Mouse (Mus musculus) CH12.LX (cell line): ENCODE data around the gene Arrb1. TPM values are rescaled to one million over a fixed set of nuclear protein-coding genes. Genes with fewer than 3 reads are reported as not detected.
A peak's percentile ranks its signal among the peaks of the same experiment; 100 is the strongest.

Source experiments
- DNase-seq: peaks from one replicate; pipeline ENCODE4 v3.0.0-alpha.2; 2013; ENCODE audit errors: extremely low read depth
- H3K27ac ChIP-seq: 2 replicates; pipeline ENCODE4 v1.5.1; 2012; ENCODE audit warnings: low read depth, mild to moderate bottlenecking, control low read depth, moderate library complexity; ENCODE audit not compliant: insufficient read depth
- H3K27me3 ChIP-seq: replicated peaks from 2 replicates; pipeline ENCODE3; 2012; ENCODE audit warnings: inconsistent platforms
- H3K36me3 ChIP-seq, 2 experiments: replicated peaks in 1 of 2; 2 replicates each; pipeline versions ENCODE3 to v1.6.1; 2012; ENCODE audit warnings: inconsistent platforms in 1 of 2, low read length in 1 of 2, mild to moderate bottlenecking in 1 of 2, mixed read lengths in 1 of 2, moderate library complexity in 1 of 2; ENCODE audit not compliant: control insufficient read depth in 1 of 2, insufficient read depth in 1 of 2
- H3K4me1 ChIP-seq, 2 experiments: 2 replicates each; pipeline ENCODE4 v1.6.1; 2012; ENCODE audit warnings: inconsistent platforms in 1 of 2, moderate library complexity in 1 of 2; ENCODE audit not compliant: insufficient read depth in 2 of 2, control insufficient read depth in 1 of 2
- H3K4me2 ChIP-seq: 2 replicates; pipeline ENCODE4 v1.6.1; 2012; ENCODE audit warnings: low read depth, mild to moderate bottlenecking, control low read depth; ENCODE audit not compliant: poor library complexity, insufficient read depth, severe bottlenecking
- H3K4me3 ChIP-seq, 3 experiments: fragments of 150-350 bp in 1 of 3; sonication (generic) in 1 of 3; replicated peaks in 1 of 3; 2 replicates each; pipeline versions ENCODE3 to v1.5.1; 2011 to 2012; ENCODE audit warnings: low read depth in 2 of 3, low read length in 2 of 3, mild to moderate bottlenecking in 2 of 3, moderate library complexity in 2 of 3, control low read depth in 1 of 3, improper control_type of control experiment in 1 of 3, inconsistent platforms in 1 of 3, mixed read lengths in 1 of 3; ENCODE audit not compliant: poor library complexity in 1 of 3
- H3K79me2 ChIP-seq: replicated peaks from 2 replicates; pipeline ENCODE4 v1.6.1; 2012; ENCODE audit warnings: mild to moderate bottlenecking, moderate library complexity; ENCODE audit not compliant: control insufficient read depth, poor library complexity, insufficient read depth, severe bottlenecking; ENCODE audit errors: extremely low read depth
- H3K9ac ChIP-seq: 2 replicates; pipeline ENCODE4 v1.6.1; 2012; ENCODE audit warnings: low read depth, mild to moderate bottlenecking, control low read depth, moderate library complexity; ENCODE audit not compliant: insufficient read depth
- H3K9me3 ChIP-seq: replicated peaks from 2 replicates; pipeline ENCODE3; 2012; ENCODE audit warnings: low read length, inconsistent platforms, mixed read lengths
- BHLHE40 ChIP-seq: IDR thresholded peaks from 2 replicates; pipeline ENCODE4 v1.6.1; 2011; ENCODE audit warnings: mild to moderate bottlenecking, low read depth, low read length, improper control_type of control experiment
- CHD1 ChIP-seq: IDR thresholded peaks from 2 replicates; pipeline ENCODE4 v1.6.1; 2012; ENCODE audit warnings: low read depth, low read length, improper control_type of control experiment, inconsistent platforms
- CTCF ChIP-seq, 2 experiments: IDR thresholded peaks in 1 of 2; conservative IDR thresholded peaks in 1 of 2; 2 replicates each; pipeline ENCODE4 v1.5.1; 2011 to 2012; ENCODE audit warnings: low read depth in 2 of 2, low read length in 2 of 2, improper control_type of control experiment in 1 of 2, inconsistent platforms in 1 of 2, mild to moderate bottlenecking in 1 of 2, moderate library complexity in 1 of 2
- E2F4 ChIP-seq: IDR thresholded peaks from 2 replicates; pipeline ENCODE4 v1.6.1; 2011; ENCODE audit warnings: low read depth, low read length, improper control_type of control experiment; ENCODE audit not compliant: insufficient replicate concordance
- ELF1 ChIP-seq: IDR thresholded peaks from 2 replicates; pipeline ENCODE4 v1.6.1; 2014; ENCODE audit warnings: low read depth, mild to moderate bottlenecking, inconsistent platforms, low read length, improper control_type of control experiment
- EP300 ChIP-seq: IDR thresholded peaks from 2 replicates; pipeline ENCODE4 v1.6.1; 2011; ENCODE audit warnings: low read length, improper control_type of control experiment
- GABPA ChIP-seq: IDR thresholded peaks from 2 replicates; pipeline ENCODE4 v1.6.1; 2012; ENCODE audit warnings: low read depth, low read length, improper control_type of control experiment, inconsistent platforms; ENCODE audit not compliant: insufficient replicate concordance
- HCFC1 ChIP-seq: IDR thresholded peaks from 2 replicates; pipeline ENCODE4 v1.6.1; 2012; ENCODE audit warnings: low read depth, mild to moderate bottlenecking, inconsistent platforms, low read length, improper control_type of control experiment
- IRF4 ChIP-seq: IDR thresholded peaks from 2 replicates; pipeline ENCODE4 v1.6.1; 2014; ENCODE audit warnings: low read depth, mild to moderate bottlenecking, inconsistent platforms, low read length, improper control_type of control experiment
- JUN ChIP-seq: IDR thresholded peaks from 2 replicates; pipeline ENCODE4 v1.6.1; 2011; ENCODE audit warnings: low read depth, mild to moderate bottlenecking, low read length, improper control_type of control experiment, moderate library complexity; ENCODE audit not compliant: insufficient read depth
- JUND ChIP-seq: conservative IDR thresholded peaks from 2 replicates; pipeline ENCODE4 v1.6.1; 2011; ENCODE audit warnings: low read depth, low read length, improper control_type of control experiment
- KAT2A ChIP-seq: IDR thresholded peaks from 2 replicates; pipeline ENCODE4 v1.6.1; 2012; ENCODE audit warnings: low read length, improper control_type of control experiment, inconsistent platforms; ENCODE audit not compliant: insufficient replicate concordance
- MAFK ChIP-seq: IDR thresholded peaks from 2 replicates; pipeline ENCODE4 v1.6.1; 2011; ENCODE audit warnings: low read length, improper control_type of control experiment; ENCODE audit not compliant: insufficient replicate concordance
- MAX ChIP-seq: IDR thresholded peaks from 2 replicates; pipeline ENCODE4 v1.6.1; 2011; ENCODE audit warnings: low read length, improper control_type of control experiment
- MAZ ChIP-seq: IDR thresholded peaks from 2 replicates; pipeline ENCODE4 v1.6.1; 2012; ENCODE audit warnings: low read depth, mild to moderate bottlenecking, inconsistent platforms, low read length, improper control_type of control experiment, moderate library complexity
- MEF2A ChIP-seq: IDR thresholded peaks from 2 replicates; pipeline ENCODE4 v1.6.1; 2014; ENCODE audit warnings: low read depth, mild to moderate bottlenecking, inconsistent platforms, low read length, improper control_type of control experiment, borderline replicate concordance
- MYC ChIP-seq: IDR thresholded peaks from 2 replicates; pipeline ENCODE4 v1.6.1; 2011; ENCODE audit warnings: low read depth, mild to moderate bottlenecking, improper control_type of control experiment, low read length
- NELFE ChIP-seq: IDR thresholded peaks from 2 replicates; pipeline ENCODE4 v1.6.1; 2011; ENCODE audit warnings: low read depth, low read length, improper control_type of control experiment
- NRF1 ChIP-seq: IDR thresholded peaks from 2 replicates; pipeline ENCODE4 v1.6.1; 2014; ENCODE audit warnings: low read depth, mild to moderate bottlenecking, inconsistent platforms, low read length, improper control_type of control experiment, moderate library complexity
- PAX5 ChIP-seq: IDR thresholded peaks from 2 replicates; pipeline ENCODE4 v1.6.1; 2012; ENCODE audit warnings: low read length, inconsistent platforms, mixed read lengths
- POLR2A ChIP-seq: IDR thresholded peaks from 2 replicates; pipeline ENCODE4 v1.6.1; 2011; ENCODE audit warnings: low read depth, mild to moderate bottlenecking, improper control_type of control experiment, low read length
- POLR2AphosphoS2 ChIP-seq: IDR thresholded peaks from 2 replicates; pipeline ENCODE4 v1.6.1; 2011; ENCODE audit warnings: low read depth, low read length, improper control_type of control experiment
- RAD21 ChIP-seq: IDR thresholded peaks from 2 replicates; pipeline ENCODE4 v1.6.1; 2011; ENCODE audit warnings: low read depth, mild to moderate bottlenecking, low read length, improper control_type of control experiment, moderate library complexity
- RCOR1 ChIP-seq: conservative IDR thresholded peaks from 2 replicates; pipeline ENCODE4 v1.6.1; 2012; ENCODE audit warnings: low read depth, mild to moderate bottlenecking, inconsistent platforms, low read length, improper control_type of control experiment
- SMC3 ChIP-seq: IDR thresholded peaks from 2 replicates; pipeline ENCODE4 v1.6.1; 2011; ENCODE audit warnings: low read depth, low read length, improper control_type of control experiment
- TBP ChIP-seq: conservative IDR thresholded peaks from 2 replicates; pipeline ENCODE4 v1.6.1; 2011; ENCODE audit warnings: low read depth, low read length, improper control_type of control experiment
- TCF12 ChIP-seq: IDR thresholded peaks from 2 replicates; pipeline ENCODE4 v1.6.1; 2014; ENCODE audit warnings: low read depth, mild to moderate bottlenecking, inconsistent platforms, low read length, improper control_type of control experiment
- UBTF ChIP-seq: IDR thresholded peaks from 2 replicates; pipeline ENCODE4 v1.6.1; 2012; ENCODE audit warnings: low read depth, mild to moderate bottlenecking, inconsistent platforms, low read length, improper control_type of control experiment, moderate library complexity
- USF1 ChIP-seq: IDR thresholded peaks from 2 replicates; pipeline ENCODE4 v1.6.1; 2014; ENCODE audit warnings: low read depth, mild to moderate bottlenecking, inconsistent platforms, low read length, improper control_type of control experiment
- USF2 ChIP-seq: conservative IDR thresholded peaks from 2 replicates; pipeline ENCODE4 v1.6.1; 2011; ENCODE audit warnings: low read depth, low read length, improper control_type of control experiment
- ZKSCAN1 ChIP-seq: IDR thresholded peaks from 2 replicates; pipeline ENCODE4 v1.6.1; 2012; ENCODE audit warnings: low read depth, inconsistent platforms, low read length, improper control_type of control experiment, borderline replicate concordance
- ZMIZ1 ChIP-seq: IDR thresholded peaks from 2 replicates; pipeline ENCODE4 v1.6.1; 2012; ENCODE audit warnings: low read depth, mild to moderate bottlenecking, inconsistent platforms, low read length, improper control_type of control experiment
- ZNF384 ChIP-seq: IDR thresholded peaks from 2 replicates; pipeline ENCODE4 v1.6.1; 2012; ENCODE audit warnings: low read depth, low read length, improper control_type of control experiment, inconsistent platforms
- dilution Hi-C: fragments of 300-500 bp; cut with MboI; formaldehyde crosslinking; loops from 2 replicates; pipeline ENCODE4 v1.14.3; 2020; ENCODE audit warnings: low sequenced_read_pairs; ENCODE audit not compliant: extremely low pct_unique_long_range_greater_than_20kb, extremely low pct_ligation_motif_present
- in situ Hi-C: fragments of 300-500 bp; cut with MboI; formaldehyde crosslinking; loops from 3 replicates; pipeline ENCODE4 v1.14.3; 2019; ENCODE audit warnings: low sequenced_read_pairs, low pct_ligation_motif_present, low pct_unique_long_range_greater_than_20kb, mixed read lengths
- polyA plus RNA-seq: library from polyadenylated mRNA; unstranded; fragments of >175 nt; gene quantifications from 2 replicates; pipeline ENCODE4 v1.2.1, GENCODE M21; 2012; ENCODE audit warnings: low read depth; ENCODE audit not compliant: insufficient read length
- total RNA-seq, 2 experiments: library from RNA; depleted of rRNA; stranded (reverse); fragments of 300-350 nt in 1 of 2; fragments of >200 nt in 1 of 2; gene quantifications; 2 replicates each; pipeline ENCODE4 v1.2.3; 2012 to 2014

Arrb1 gene
- total and polyA plus RNA-seq, 3 experiments, result 3.3 to 5.2 (median 4.2) TPM

DNA sequence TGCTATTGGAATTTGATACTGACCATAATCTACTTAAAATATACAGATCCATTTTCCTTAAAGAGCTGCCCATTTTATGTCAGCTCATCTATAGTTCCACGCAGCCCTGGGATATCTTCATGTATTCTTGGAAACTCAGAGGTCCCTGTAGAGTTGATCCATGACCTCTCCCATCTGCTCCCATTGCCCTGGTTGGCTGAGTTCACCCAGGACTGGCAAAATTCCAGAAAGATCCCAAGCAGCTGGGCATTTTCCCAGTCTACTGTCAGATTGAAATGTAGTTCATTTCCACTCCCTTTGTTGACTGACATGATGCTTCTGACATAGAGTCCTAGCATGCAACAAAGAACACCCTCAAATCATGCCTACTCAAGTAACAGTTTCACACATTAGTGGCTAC is 36.1 kb upstream of the Arrb1 start:
- dilution Hi-C loops, result no loop called here
- no peak for TF ChIP-seq JUN
- no peak for TF ChIP-seq E2F4
- no peak for TF ChIP-seq POLR2AphosphoS2
- no peak for TF ChIP-seq HCFC1
- TF ChIP-seq CTCF (conservative IDR thresholded peaks at IDR 0.05 in 1 of 2, IDR thresholded peaks at IDR 0.05 in 1 of 2; ENCODE audit: low read depth in 2 of 2, low read length in 2 of 2), result no peak
- no peak for TF ChIP-seq SMC3
- TF ChIP-seq ELF1, result no peak
- no peak for TF ChIP-seq USF1

DNA sequence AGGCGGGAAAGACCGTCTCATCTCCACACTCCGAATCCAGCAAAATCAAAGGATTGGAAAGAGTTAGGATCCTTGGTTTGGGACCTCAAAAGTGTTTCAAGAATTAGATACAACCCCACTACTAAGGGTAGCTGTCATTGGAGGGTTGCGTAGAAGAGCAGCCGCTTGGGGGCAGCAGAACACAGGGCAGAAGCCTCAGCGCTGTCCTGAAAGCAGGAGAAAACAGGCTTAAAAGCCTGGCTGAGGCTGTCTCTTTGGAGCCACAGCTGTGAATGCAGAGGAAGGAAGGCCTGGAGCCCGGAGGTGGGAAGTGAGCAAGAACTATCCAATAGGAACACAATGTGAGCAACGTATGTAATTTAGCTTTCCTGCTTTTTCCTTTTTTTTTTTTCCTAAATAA is 35.1 kb upstream of the Arrb1 start:
- H3K9ac ChIP-seq, result no peak overlapping the region
- H3K27ac ChIP-seq, result no peak overlapping the region
- DNase-seq, result peak; percentile 74
- H3K27me3 ChIP-seq, result no peaks in the 10 kb centered on the region
- H3K4me2 ChIP-seq, result no peak overlapping the region
- in situ Hi-C loops, result loop anchor here (5.0 kb wide), 1 partner anchor 57 kb away; no protein-coding TSS in a partner anchor
- H3K4me3 ChIP-seq, result no peak overlapping the region
- H3K9me3 ChIP-seq, result no peaks in the 10 kb centered on the region
- H3K4me1 ChIP-seq, result no peaks in the 10 kb centered on the region
- dilution Hi-C loops, result no loop called here
- H3K36me3 ChIP-seq, result no peaks in the 10 kb centered on the region
- no peaks in the 10 kb centered on the region for H3K79me2 ChIP-seq
- TF ChIP-seq MAZ (no peak), POLR2A (no peak), HCFC1 (no peak), TCF12 (no peak), RAD21 (peak; percentile 98), ZKSCAN1 (no peak), ZMIZ1 (no peak), TBP (no peak), IRF4 (peak; percentile 69), CTCF (conservative IDR thresholded peaks at IDR 0.05 in 1 of 2, IDR thresholded peaks at IDR 0.05 in 1 of 2; ENCODE audit: low read depth in 2 of 2, low read length in 2 of 2) (peak; percentile 63 to 98), JUND (no peak), ELF1 (0 out of 2 replicates have a peak, but pooled peaks have one; percentile 22), MEF2A (no peak), NELFE (peak; percentile 59; the same call in 1 of the 2 replicates), EP300 (no peak), MYC (no peak), GABPA (no peak), RCOR1 (no peak), USF2 (no peak), SMC3 (peak; percentile 98), USF1 (no peak), ZNF384 (no peak), PAX5 (no peak), CHD1 (no peak), NRF1 (no peak), KAT2A (no peak), BHLHE40 (0 out of 2 replicates have a peak, but pooled peaks have one; percentile 14), UBTF (no peak), MAFK (no peak), E2F4 (no peak), POLR2AphosphoS2 (no peak), MAX (0 out of 2 replicates have a peak, but pooled peaks have one; percentile 29)

More for the DNA sequence above, 36.1 kb upstream of the Arrb1 start:
- H3K9me3 ChIP-seq, result no peaks in the 10 kb centered on the region
- no peak overlapping the region for H3K4me2 ChIP-seq
- no peaks in the 10 kb centered on the region for H3K36me3 ChIP-seq
- no peak overlapping the region for H3K4me3 ChIP-seq
- no peaks in the 10 kb centered on the region for H3K79me2 ChIP-seq
- no peak for DNase-seq
- no peak overlapping the region for H3K9ac ChIP-seq
- H3K4me1 ChIP-seq, result no peaks in the 10 kb centered on the region
- in situ Hi-C loops, result no loop called here
- no peaks in the 10 kb centered on the region for H3K27me3 ChIP-seq
- no peak overlapping the region for H3K27ac ChIP-seq
